ENCODE assay signal across 21 mouse cellular contexts in genomic region chr7:50551426-50551825, GRCm38 (mm10). TPM values are rescaled to one million over a fixed set of nuclear protein-coding genes. Genes with fewer than 3 reads are reported as not detected.
"Had no signal": no experiment of that assay in that cellular context is flagged by ENCODE, and none has a peak within 500 bp of the region (broad histone marks: within the 10 kb centered on the region; RNA-seq: fewer than 3 reads in every experiment).

No protein-coding gene starts in this region.

- H3K4me1 ChIP-seq: intestine, embryonic 15.5 days; limb, embryonic 12.5 days; liver, embryonic 13.5 days; lung, embryonic 15.5 days; megakaryocyte, embryonic 14.5 days; midbrain, embryonic 12.5 days; neural tube, embryonic 13.5 days had no signal

- ATAC-seq: intestine, embryonic 15.5 days; liver, postnatal 0 days; midbrain, embryonic 16.5 days had no signal

- H3K36me3 ChIP-seq: intestine, embryonic 15.5 days; limb, embryonic 12.5 days; liver, embryonic 13.5 days; lung, embryonic 15.5 days; midbrain, embryonic 12.5 days; neural tube, embryonic 13.5 days had no signal

- H3K9me3 ChIP-seq: intestine, embryonic 15.5 days; limb, embryonic 12.5 days; liver, embryonic 13.5 days; lung, embryonic 15.5 days; midbrain, embryonic 12.5 days; neural tube, embryonic 13.5 days had no signal

- H3K4me2 ChIP-seq: intestine, embryonic 15.5 days; limb, embryonic 12.5 days; liver, embryonic 13.5 days; lung, embryonic 15.5 days; midbrain, embryonic 12.5 days; neural tube, embryonic 13.5 days had no signal

- H3K27me3 ChIP-seq: intestine, embryonic 15.5 days; limb, embryonic 12.5 days; liver, embryonic 13.5 days; lung, embryonic 15.5 days; megakaryocyte, embryonic 14.5 days; midbrain, embryonic 12.5 days; neural tube, embryonic 13.5 days had no signal

- H3K27ac ChIP-seq: intestine, embryonic 15.5 days; limb, embryonic 12.5 days; liver, embryonic 13.5 days; lung, embryonic 15.5 days; macrophage; midbrain, embryonic 12.5 days; neural tube, embryonic 13.5 days had no signal

- H3K9ac ChIP-seq: intestine, embryonic 15.5 days; limb, embryonic 12.5 days; liver, embryonic 13.5 days; liver, postnatal 0 days; lung, embryonic 15.5 days; midbrain, embryonic 12.5 days; neural tube, embryonic 13.5 days had no signal

- H3K4me3 ChIP-seq: intestine, embryonic 15.5 days; limb, embryonic 12.5 days; liver, embryonic 13.5 days; lung, embryonic 15.5 days; megakaryocyte, embryonic 14.5 days; midbrain, embryonic 12.5 days; neural tube, embryonic 13.5 days had no signal

- DNase-seq: kidney, adult 18-20 months; kidney, postnatal 10 days; kidney, postnatal 4 days; liver; liver, embryonic 13.5 days; liver, postnatal 0 days; lung, postnatal 14 days; retina, postnatal 1 day; thymus, adult 2 months; thymus, postnatal 25 days had no signal

RNA-seq across cellular contexts. Expression of gene 4933405O20Rik, which starts 47.6 kb away (rescaled TPM):
- polyA plus RNA-seq: intestine, embryonic 15.5 days; kidney, embryonic 14.5 days; limb, embryonic 12.5 days; liver, embryonic 13.5 days; liver, postnatal 0 days; lung, embryonic 15.5 days; macrophage; midbrain, embryonic 12.5 days; midbrain, embryonic 16.5 days; neural tube, embryonic 13.5 days; stomach, embryonic 14.5 days; thymus, adult 2 months; urinary bladder, adult 2 months had no signal
